Mouse (Mus musculus) urinary bladder, postnatal 14 days (tissue): ENCODE data around the gene Dnah9.
A peak's percentile ranks its signal among the peaks of the same experiment; 100 is the strongest.

Experiments used
- DNase-seq: peaks from one replicate; pipeline ENCODE4 v3.0.0; 2021; ENCODE audit warnings: low spot score

Gene Dnah9

DNA sequence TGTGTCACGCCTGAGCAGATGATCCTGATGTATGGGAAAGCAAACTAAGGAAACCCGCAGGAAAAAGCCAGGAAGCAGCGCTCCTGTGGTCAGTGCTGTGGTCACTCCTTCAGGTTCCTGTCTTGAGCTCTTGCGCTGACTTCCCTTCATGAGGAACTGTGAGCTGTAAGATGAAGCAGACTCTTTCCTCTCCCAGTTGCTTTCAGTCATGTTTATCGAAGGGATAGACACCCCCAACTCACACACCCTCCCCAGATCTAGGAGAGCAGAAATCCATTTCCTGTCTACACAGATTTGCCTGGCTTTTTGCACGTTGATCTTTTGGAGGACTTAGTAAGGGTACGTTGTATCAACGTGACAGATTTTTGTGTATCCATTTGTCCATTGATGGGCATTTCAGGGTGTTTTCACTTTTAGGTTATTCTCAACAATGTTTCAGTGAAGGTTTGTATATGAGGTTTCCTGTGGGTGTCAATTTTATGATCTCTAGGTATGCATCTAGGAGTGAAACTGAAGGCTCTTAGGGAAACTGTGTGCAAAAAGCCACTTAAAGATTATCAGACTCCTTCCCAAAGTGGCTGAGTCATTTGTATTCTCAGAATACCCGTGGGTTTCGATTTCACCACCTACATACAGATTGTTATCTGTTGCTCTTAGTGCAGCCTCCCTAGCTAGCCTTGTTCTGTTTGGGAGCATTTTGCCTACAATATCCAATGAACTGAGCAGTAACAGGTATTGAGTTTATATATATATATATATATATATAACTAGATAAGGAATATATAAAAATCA is 373.7 kb downstream of the Dnah9 start:
- no peak for DNase-seq

- DNase-seq: peak; percentile 93
Measured at GRCm38 (mm10) chr11:65788154-65788553, 380.2 kb downstream of the Dnah9 start, which contains the start of gene Map2k4. Gene Map2k4 (minus strand): TSS chr11:65788297.

GRCm38 (mm10) chr11:65787421-65788151 is 380.8 kb downstream of the Dnah9 start:
- no peak for DNase-seq

- no peak for DNase-seq
Measured at GRCm38 (mm10) chr11:65786160-65786559, 382.2 kb downstream of the Dnah9 start.

GRCm38 (mm10) chr11:65781596-65781995 is 386.8 kb downstream of the Dnah9 start:
- DNase-seq: no peak
